Mouse (Mus musculus) midbrain, embryonic 12.5 days (tissue): Measurements from ENCODE around the gene Pik3ap1. TPM values are rescaled to one million over a fixed set of nuclear protein-coding genes. Genes with fewer than 3 reads are reported as not detected.

Experiments
- ATAC-seq: fragments of 200-750 bp; cut with Nextera tagmentation; 2 replicates; pipeline ENCODE4 v1.8.0; 2017; ENCODE audit warnings: low read depth, moderate TSS enrichment, moderate library complexity; ENCODE audit not compliant: low FRiP score
- H3K27ac ChIP-seq: fragments of 300-500 bp; sonication (generic); replicated peaks from 2 replicates; pipeline ENCODE4 v1.5.1; 2016; ENCODE audit warnings: mild to moderate bottlenecking
- H3K27me3 ChIP-seq: fragments of 300-500 bp; sonication (generic); 2 replicates; pipeline ENCODE4 v1.6.1; 2016; ENCODE audit warnings: mild to moderate bottlenecking
- H3K36me3 ChIP-seq: fragments of 300-500 bp; sonication (generic); 2 replicates; pipeline ENCODE4 v1.6.1; 2016
- H3K4me1 ChIP-seq: fragments of 300-500 bp; sonication (generic); 2 replicates; pipeline ENCODE4 v1.6.1; 2016
- H3K4me2 ChIP-seq: fragments of 300-500 bp; sonication (generic); replicated peaks from 2 replicates; pipeline ENCODE4 v1.6.1; 2016; ENCODE audit warnings: mild to moderate bottlenecking, moderate library complexity
- H3K4me3 ChIP-seq: fragments of 300-500 bp; sonication (generic); 2 replicates; pipeline ENCODE4 v1.5.1; 2016; ENCODE audit warnings: mild to moderate bottlenecking
- H3K9ac ChIP-seq: fragments of 300-500 bp; sonication (generic); replicated peaks from 2 replicates; pipeline ENCODE4 v1.6.1; 2016; ENCODE audit warnings: mild to moderate bottlenecking, moderate library complexity
- H3K9me3 ChIP-seq: fragments of 300-500 bp; sonication (generic); 2 replicates; pipeline ENCODE4 v1.6.1; 2016; ENCODE audit warnings: mild to moderate bottlenecking
- WGBS: fragments of 180-500 bp; shearing (Covaris S2); methylation state at CpG from one replicate; pipeline ENCODE4 v1.1.7; 2016; 5-methylcytosine and 5-hydroxymethylcytosine counted together
- polyA plus RNA-seq: library from polyadenylated mRNA; unstranded; fragments of >200 nt; fragmentation: Nextera tagmentation; extraction: Ambion mirVana; gene quantifications from 2 replicates; pipeline ENCODE4 v1.2.1, GENCODE M21; 2016

Pik3ap1 gene
- polyA plus RNA-seq, 1 experiment from 2014 or later: 5.6 TPM

DNA sequence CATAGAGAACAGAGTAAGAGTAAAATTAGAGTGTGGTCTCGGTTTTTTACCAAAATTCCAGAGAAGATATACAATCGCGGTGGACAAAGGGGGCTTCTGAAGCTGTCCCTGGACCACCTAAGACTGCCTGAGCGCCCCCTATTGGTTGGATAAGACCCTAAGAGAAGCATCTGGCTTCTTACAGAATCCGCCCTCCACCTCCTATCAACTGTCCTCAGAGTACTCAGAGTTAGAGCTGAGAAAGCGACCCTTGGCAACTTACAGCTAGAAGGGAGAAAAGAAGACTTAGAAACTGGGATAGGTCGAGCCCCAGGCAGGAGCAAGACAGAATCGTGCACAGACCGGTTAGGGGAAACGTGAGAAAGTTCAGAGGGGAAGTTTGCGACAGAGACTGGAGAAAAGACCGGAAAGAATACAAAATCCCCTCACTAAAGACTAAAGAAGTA, 473 bp downstream of the Pik3ap1 start:
- H3K27ac ChIP-seq: no peak overlapping the region
- H3K9me3 ChIP-seq: no peaks in the 10 kb centered on the region
- peak overlapping the region; percentile 96 for H3K4me2 ChIP-seq
- H3K4me1 ChIP-seq: peaks cover 10% of the 10 kb centered on the region
- 8% methylated on average over 12 of the region's 12 CpGs for WGBS
- H3K27me3 ChIP-seq: peaks cover 28% of the 10 kb centered on the region
- no peaks in the 10 kb centered on the region for H3K36me3 ChIP-seq
- peak overlapping the region; percentile 48 for H3K4me3 ChIP-seq
- ATAC-seq: no peak
- peak overlapping the region; percentile 55 for H3K9ac ChIP-seq

DNA sequence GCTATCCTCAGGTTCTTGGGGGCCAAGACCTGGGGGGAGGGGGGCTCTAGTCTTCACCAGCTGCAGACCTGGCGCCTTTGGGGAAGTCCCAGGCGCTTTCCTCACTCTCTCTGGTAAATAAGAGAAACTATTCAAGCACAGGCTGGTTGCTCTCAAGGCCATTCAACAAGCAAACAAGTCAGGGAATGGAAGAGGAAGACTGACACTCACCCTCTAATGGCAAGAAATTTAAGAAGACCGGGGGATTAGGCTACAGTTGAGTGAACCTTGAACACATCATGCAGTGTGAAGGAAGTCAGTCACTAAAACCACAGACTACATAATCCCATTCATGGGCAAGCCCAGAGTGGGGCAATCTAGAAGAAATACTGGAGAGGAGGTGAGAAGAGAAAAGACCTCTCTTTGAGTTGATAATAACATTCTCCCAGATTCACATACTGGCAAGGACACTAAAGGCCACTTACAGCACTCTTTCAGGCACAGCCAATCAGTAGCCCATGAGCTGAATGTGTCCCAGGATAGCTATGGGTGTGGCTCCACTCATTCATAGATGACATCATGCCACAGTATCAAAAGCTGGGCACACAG, 2.4 kb downstream of the Pik3ap1 start:
- no peak for ATAC-seq
- H3K36me3 ChIP-seq: no peaks in the 10 kb centered on the region
- 88% methylated on average over 3 of the region's 3 CpGs for WGBS

DNA sequence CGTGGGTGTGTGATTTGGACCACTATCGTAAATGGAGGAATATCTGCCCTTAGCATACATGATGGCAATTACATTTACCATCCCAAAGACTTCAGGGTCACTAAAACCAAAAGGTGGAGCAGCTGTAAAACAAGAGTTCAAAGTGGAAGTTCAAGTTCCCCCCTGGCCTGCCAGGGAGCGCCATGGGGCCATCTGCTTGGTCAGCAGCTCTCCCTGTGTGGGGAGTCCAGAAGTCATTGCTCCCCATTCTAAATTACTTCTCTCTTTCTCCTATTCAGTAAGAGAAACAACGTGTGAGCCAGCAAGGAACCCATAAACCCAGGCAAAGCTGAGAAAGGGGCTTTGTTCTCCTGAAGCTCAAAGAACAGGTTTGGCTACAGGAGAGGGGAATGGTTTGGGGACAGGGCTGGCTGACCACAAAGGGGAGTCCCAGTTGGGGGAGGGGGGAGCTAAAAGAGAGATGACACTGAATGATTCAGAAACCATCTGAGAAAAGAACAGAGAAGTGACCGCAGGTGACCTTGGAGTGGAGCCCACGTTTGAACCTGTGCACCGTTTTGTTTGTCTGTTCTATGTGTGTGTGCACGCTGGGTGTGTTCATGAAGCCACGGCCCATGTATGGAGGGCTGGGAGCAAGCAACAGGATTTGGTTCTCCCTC, 3.2 kb downstream of the Pik3ap1 start:
- Histone ChIP-seq H3K27ac (no peak overlapping the region), H3K27me3 (peaks cover 26% of the 10 kb centered on the region), H3K9ac (no peak overlapping the region), H3K36me3 (no peaks in the 10 kb centered on the region), H3K9me3 (no peaks in the 10 kb centered on the region), H3K4me3 (no peak overlapping the region), H3K4me2 (no peak overlapping the region), H3K4me1 (peaks cover 10% of the 10 kb centered on the region)
- ATAC-seq: no peak
- 75% methylated on average over 9 of the region's 9 CpGs for WGBS

More for the DNA sequence above, 2.4 kb downstream of the Pik3ap1 start:
- Histone ChIP-seq H3K4me1 (peaks cover 10% of the 10 kb centered on the region), H3K9me3 (no peaks in the 10 kb centered on the region), H3K9ac (no peak overlapping the region), H3K4me2 (no peak overlapping the region), H3K27ac (no peak overlapping the region), H3K27me3 (peaks cover 28% of the 10 kb centered on the region), H3K4me3 (no peak overlapping the region)

DNA sequence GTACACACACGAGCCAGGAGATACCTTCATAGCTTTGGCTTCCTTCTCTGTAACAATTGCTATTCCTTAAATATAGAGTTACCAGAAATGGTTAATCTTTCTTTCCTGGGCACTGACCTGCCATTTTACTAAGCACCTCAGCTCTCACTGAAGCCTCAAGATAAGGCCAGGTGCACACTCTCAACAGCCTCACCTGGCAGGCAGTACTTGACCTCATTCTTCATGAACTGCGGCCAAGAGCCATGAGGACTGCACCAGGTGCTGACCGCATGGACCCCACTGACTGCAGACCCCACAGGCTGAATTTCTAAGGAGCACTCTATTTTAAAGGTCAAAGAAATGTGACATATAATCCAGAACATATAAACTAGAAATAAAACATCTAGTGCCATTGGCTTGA, 5.7 kb downstream of the Pik3ap1 start:
- no peaks in the 10 kb centered on the region for H3K9me3 ChIP-seq
- no peaks in the 10 kb centered on the region for H3K4me1 ChIP-seq
- peaks cover 5% of the 10 kb centered on the region; the same call in 1 of the 2 replicates for H3K27me3 ChIP-seq
- no peak overlapping the region for H3K9ac ChIP-seq
- H3K36me3 ChIP-seq: no peaks in the 10 kb centered on the region
- 95% methylated on average over 3 of the region's 3 CpGs for WGBS
- H3K27ac ChIP-seq: no peak overlapping the region
- ATAC-seq: no peak
- H3K4me2 ChIP-seq: no peak overlapping the region
- no peak overlapping the region for H3K4me3 ChIP-seq

DNA sequence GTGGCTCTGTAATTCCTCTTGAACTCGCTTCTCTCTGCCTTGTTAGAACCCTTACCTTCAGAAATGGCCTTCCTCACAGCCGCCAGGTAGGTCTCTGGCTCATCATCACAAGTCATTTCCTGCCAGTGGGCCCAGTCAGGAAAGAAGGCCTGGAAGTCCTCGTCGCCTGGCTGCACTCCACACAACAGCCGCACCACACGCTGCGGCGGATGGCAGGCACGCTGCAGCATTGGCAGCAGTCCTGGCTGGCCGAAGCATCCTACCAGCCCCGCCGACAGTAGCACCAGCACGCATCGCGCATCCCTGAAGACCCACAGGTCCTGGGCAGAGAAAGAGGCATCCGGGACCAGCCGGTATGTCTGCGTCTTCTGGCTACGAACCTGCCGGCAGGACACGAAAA, 9.1 kb downstream of the Pik3ap1 start:
- no peak overlapping the region for H3K4me2 ChIP-seq
- H3K9me3 ChIP-seq: no peaks in the 10 kb centered on the region
- H3K27ac ChIP-seq: no peak overlapping the region
- ATAC-seq: no peak
- H3K36me3 ChIP-seq: no peaks in the 10 kb centered on the region
- no peaks in the 10 kb centered on the region for H3K27me3 ChIP-seq
- no peak overlapping the region for H3K4me3 ChIP-seq
- H3K9ac ChIP-seq: no peak overlapping the region
- WGBS: 89% methylated on average over 21 of the region's 21 CpGs
- H3K4me1 ChIP-seq: no peaks in the 10 kb centered on the region

DNA sequence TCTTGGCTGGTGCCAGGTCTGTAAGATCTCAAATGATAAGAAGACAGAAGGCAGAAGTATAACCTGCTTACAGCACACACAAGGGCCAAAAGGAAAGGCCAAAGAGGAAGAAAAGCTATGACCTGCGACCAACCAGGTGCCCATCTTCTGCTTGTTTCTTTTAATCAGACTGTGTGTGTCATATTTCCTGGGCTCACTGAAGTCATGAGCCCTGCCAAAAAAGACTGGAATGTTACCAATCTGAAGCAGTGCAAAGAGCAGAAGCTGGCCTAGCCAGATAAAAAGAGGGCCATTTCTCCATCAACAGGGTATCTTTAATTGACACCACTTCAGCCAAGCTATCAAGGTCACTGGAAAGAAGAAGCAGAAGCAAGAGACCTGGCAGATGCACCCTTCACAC, 9.8 kb downstream of the Pik3ap1 start:
- WGBS: 100% methylated on average over 1 of the region's 1 CpGs

DNA sequence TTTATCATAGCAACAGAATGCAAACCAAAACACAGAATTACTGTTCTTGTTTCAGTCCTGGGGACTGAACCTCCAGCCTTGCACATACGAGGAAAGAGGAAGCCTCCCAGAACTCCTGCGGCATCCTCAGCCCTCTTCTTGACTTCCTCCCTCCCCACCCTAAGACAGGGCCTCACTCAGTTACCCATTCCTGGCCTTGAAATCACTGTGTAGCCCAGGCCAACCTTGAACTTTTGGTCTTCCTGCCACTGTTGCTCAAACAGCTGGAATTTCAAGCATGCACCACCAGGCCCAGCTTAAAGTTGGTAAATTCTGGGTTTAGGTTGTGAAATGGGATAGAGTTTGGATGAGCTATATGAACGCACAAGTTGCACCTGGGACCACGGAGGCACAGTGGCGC, 10.2 kb downstream of the Pik3ap1 start:
- WGBS: 83% methylated on average over 5 of the region's 5 CpGs
- Histone ChIP-seq H3K4me2 (no peak overlapping the region), H3K36me3 (no peaks in the 10 kb centered on the region), H3K4me1 (no peaks in the 10 kb centered on the region), H3K9me3 (no peaks in the 10 kb centered on the region), H3K27me3 (no peaks in the 10 kb centered on the region), H3K4me3 (no peak overlapping the region), H3K27ac (no peak overlapping the region), H3K9ac (no peak overlapping the region)
- no peak for ATAC-seq

More for the DNA sequence above, 9.8 kb downstream of the Pik3ap1 start:
- ATAC-seq: no peak
- Histone ChIP-seq H3K36me3 (no peaks in the 10 kb centered on the region), H3K4me3 (no peak overlapping the region), H3K4me2 (no peak overlapping the region), H3K9me3 (no peaks in the 10 kb centered on the region), H3K9ac (no peak overlapping the region), H3K27ac (no peak overlapping the region), H3K4me1 (no peaks in the 10 kb centered on the region), H3K27me3 (no peaks in the 10 kb centered on the region)

DNA sequence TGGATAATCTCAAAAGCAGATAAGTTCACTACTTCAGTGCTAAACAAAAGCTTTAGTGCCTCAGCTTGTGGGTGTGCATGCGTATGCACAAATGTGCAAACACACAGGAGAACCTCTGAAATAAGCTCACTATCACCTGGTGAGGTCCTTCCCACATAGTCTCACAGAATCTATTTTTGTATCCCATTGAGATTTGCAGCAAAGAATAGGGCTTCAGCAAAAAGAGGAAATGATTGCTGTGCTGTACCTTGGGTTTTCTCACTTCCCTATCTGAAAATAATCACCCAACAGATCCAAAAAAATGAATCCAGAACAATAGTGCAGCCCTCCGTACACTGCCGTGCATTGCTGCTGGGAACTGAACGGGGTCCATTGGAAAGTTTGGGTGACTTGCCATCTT, 12.6 kb downstream of the Pik3ap1 start:
- Histone ChIP-seq H3K9me3 (no peaks in the 10 kb centered on the region), H3K36me3 (no peaks in the 10 kb centered on the region), H3K27me3 (no peaks in the 10 kb centered on the region), H3K4me3 (no peak overlapping the region), H3K9ac (no peak overlapping the region), H3K27ac (no peak overlapping the region), H3K4me2 (no peak overlapping the region), H3K4me1 (no peaks in the 10 kb centered on the region)
- no peak for ATAC-seq
- WGBS: 90% methylated on average over 4 of the region's 4 CpGs

DNA sequence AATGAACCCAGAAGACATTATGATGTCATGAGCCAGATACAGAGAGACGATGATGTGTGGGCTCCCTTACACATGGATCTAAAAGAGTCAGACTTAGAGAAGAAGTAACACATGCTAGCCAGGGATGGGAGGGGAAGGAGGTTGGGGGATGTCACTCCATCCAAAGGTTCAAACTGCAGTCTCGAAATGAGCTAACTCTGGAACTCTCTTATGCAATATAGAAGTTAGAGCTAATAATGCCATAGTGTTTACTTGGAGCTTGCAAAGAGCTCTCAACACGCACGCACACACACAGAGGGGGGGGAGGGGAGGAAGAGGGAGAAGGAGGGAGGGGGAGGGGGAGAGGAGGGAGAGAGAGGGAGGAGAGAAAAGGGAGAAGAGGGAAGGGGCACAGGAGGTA, 13.5 kb downstream of the Pik3ap1 start:
- no peaks in the 10 kb centered on the region for H3K4me1 ChIP-seq
- no peak for ATAC-seq
- H3K4me3 ChIP-seq: no peak overlapping the region
- H3K9ac ChIP-seq: no peak overlapping the region
- H3K27me3 ChIP-seq: no peaks in the 10 kb centered on the region
- no peak overlapping the region for H3K4me2 ChIP-seq
- H3K9me3 ChIP-seq: no peaks in the 10 kb centered on the region
- WGBS: 83% methylated on average over 4 of the region's 4 CpGs
- H3K36me3 ChIP-seq: no peaks in the 10 kb centered on the region
- H3K27ac ChIP-seq: no peak overlapping the region

DNA sequence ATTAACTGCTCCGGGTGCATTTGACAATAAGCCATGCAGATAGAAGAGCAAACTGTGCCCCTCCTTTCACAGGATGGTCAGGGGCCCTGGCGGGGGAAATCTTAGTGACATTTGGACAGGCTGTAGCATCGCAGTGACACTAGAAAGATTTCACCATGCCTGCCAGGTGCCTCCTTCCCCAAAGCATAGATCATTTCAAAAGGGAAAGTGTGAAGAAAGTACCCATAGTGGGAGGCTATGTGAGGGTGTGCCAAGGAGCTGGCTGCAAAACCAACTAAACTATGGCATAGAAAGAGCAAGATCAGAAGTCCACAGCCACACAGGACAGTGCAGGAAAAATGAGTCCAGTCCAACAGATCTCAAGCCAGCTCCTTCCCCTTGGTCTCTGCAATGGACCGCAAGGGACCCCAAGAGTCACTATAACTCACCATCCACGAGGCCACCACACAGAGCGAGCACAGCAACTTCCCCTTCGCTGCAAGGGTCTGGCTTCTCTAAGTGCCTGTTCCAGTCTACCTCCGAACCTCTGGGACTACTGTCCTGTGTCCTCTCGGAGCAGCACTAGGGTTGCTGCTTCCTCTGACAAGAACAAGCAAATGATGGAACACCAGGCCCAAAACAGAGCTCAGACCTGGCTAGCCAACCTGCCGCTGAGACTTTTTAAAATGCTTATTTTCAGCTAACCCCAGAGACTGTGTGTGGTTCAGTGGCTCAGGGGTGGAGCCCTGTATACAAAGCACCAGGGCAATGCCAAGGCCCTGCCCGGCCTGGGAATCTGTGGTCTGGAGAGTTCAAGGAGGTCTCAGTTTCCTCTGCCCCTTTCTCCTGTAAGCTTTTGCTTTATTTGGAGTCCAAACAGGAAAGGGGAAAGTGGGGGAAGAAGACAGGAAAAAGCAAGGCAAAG, 15.1 kb downstream of the Pik3ap1 start:
- Histone ChIP-seq H3K9ac (no peak overlapping the region), H3K4me2 (no peak overlapping the region), H3K36me3 (no peaks in the 10 kb centered on the region), H3K9me3 (no peaks in the 10 kb centered on the region), H3K27me3 (no peaks in the 10 kb centered on the region), H3K4me1 (no peaks in the 10 kb centered on the region), H3K4me3 (no peak overlapping the region), H3K27ac (no peak overlapping the region)
- no peak for ATAC-seq
- WGBS: 87% methylated on average over 11 of the region's 11 CpGs

DNA sequence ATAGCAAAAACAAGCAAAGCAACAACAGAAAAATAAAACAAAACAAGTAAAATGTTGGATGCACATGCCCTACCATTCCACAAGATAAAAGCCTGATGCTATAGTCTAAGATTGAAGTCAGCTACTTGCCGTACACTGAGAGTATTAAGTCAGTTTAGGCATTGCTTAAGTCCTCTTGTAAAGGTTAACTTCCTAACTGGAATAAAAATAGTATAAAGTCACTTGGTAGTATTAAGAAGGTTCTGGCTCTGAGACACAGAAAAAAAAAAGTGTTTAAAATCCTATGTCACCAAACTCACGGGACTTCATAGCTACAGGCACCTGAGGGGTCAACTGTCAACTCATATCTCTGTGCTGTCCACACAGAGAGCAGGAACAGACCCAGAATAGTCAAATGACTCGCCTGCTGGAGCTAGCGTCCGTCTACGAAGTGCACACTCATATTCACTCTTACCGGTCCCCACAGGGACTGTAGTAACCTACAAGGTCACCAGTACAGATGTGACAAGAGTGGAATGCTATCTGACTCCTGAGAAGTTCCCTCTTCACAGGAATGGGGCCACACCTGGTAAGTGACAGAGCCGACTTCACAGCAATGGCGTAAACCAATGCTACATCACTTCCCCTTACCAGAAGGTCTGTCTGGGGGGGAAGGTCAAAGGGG, 17.9 kb downstream of the Pik3ap1 start:
- H3K36me3 ChIP-seq: no peaks in the 10 kb centered on the region
- no peaks in the 10 kb centered on the region for H3K27me3 ChIP-seq
- H3K9me3 ChIP-seq: no peaks in the 10 kb centered on the region
- H3K9ac ChIP-seq: no peak overlapping the region
- H3K4me2 ChIP-seq: no peak overlapping the region
- no peak for ATAC-seq
- no peaks in the 10 kb centered on the region for H3K4me1 ChIP-seq
- no peak overlapping the region for H3K27ac ChIP-seq
- WGBS: 91% methylated on average over 9 of the region's 9 CpGs
- no peak overlapping the region for H3K4me3 ChIP-seq
